Mouse (Mus musculus): ENCODE measurements around the gene Rtl6. TPM values are rescaled to one million over a fixed set of nuclear protein-coding genes. Genes with fewer than 3 reads are reported as not detected.

The Rtl6 gene
- polyA plus RNA-seq, 1 experiment from 2014 or later = 52.4 TPM

DNA sequence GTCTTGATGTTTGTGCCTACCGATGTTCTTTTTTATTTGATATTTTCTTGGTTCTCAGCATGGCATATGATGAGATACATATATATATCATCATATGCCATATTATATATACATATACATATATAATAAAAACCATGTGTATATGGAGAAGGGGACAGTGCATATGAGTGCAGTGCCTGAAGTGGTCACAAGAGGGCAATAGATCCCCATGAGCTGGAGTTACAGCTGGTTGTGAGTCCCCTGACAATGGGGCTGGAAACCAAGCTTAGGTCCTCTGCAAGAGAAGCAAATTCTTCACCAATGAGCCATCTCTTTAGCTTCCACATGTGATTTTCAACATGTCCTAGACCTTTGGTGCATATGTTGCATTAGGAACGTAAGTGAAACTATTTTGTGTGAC lies 21.7 kb downstream of the Rtl6 start:
- H3K27ac ChIP-seq (replicated peaks) = no peak overlapping the region
- WGBS = 89% methylated on average over 2 of the region's 2 CpGs
- peaks cover 11% of the 10 kb centered on the region; the same call in 1 of the 2 replicates for H3K4me1 ChIP-seq
- H3K4me2 ChIP-seq (replicated peaks) = no peak overlapping the region
- H3K36me3 ChIP-seq = no peaks in the 10 kb centered on the region
- H3K9ac ChIP-seq (replicated peaks) = no peak overlapping the region
- no peaks in the 10 kb centered on the region for H3K27me3 ChIP-seq
- 0 out of 2 replicates have a peak, but pooled peaks cover 10% of the 10 kb centered on the region for H3K9me3 ChIP-seq
- no peak overlapping the region for H3K4me3 ChIP-seq
- no peak for ATAC-seq (ENCODE audit: low FRiP score, low read depth)

DNA sequence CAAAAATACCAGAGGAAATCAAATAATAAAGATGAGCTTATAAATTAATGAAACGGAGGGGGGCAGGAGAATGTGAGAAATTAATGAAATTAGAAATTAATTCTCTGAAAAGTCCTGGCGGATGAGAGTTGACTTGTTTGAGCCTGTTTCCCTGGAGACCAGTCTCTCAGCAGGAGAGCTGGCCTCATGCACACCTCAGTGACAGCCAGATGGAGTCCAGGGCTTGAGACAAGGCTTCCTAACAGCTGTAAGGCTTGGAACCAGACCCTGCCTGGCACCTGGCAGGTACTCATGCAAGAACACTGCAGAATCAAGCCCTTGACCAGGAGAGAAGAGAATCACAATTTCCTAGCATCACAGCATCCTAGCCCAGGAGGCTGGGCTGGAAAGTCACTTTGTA lies 25.4 kb downstream of the Rtl6 start:
- H3K27me3 ChIP-seq = no peaks in the 10 kb centered on the region
- H3K9me3 ChIP-seq = 0 out of 2 replicates have a peak, but pooled peaks cover 10% of the 10 kb centered on the region
- H3K4me3 ChIP-seq = no peak overlapping the region
- no peak overlapping the region for H3K27ac ChIP-seq (replicated peaks)
- H3K4me1 ChIP-seq = peaks cover 20% of the 10 kb centered on the region; the same call in 1 of the 2 replicates
- no peak overlapping the region for H3K4me2 ChIP-seq (replicated peaks)
- WGBS = 55% methylated on average over 2 of the region's 2 CpGs
- H3K9ac ChIP-seq (replicated peaks) = no peak overlapping the region
- ATAC-seq (ENCODE audit: low FRiP score, low read depth) = no peak
- H3K36me3 ChIP-seq = no peaks in the 10 kb centered on the region

DNA sequence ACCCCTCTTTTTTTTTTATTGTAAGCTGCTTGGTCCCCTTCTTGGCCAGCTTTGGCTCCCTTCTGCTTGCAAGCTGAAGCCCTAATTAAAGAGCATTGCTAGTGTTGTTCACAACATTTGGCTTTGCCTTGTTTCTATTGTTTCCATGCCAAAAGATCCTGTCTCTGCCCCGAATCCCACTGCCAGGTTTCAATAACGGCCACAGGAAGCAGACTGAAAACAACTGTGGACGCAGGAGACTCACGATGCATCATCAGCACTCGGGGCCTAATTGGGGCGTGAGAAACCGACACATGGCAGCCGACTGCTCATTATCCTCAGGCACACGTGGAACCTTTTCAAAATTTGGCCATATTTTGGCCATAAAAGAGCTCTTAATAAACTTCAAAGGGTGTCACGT lies 26.1 kb downstream of the Rtl6 start:
- no peak overlapping the region for H3K4me2 ChIP-seq (replicated peaks)
- H3K4me1 ChIP-seq = peaks cover 27% of the 10 kb centered on the region
- no peak overlapping the region for H3K27ac ChIP-seq (replicated peaks)
- no peaks in the 10 kb centered on the region for H3K27me3 ChIP-seq
- no peak overlapping the region for H3K9ac ChIP-seq (replicated peaks)
- ATAC-seq (ENCODE audit: low FRiP score, low read depth) = no peak
- 0 out of 2 replicates have a peak, but pooled peaks cover 10% of the 10 kb centered on the region for H3K9me3 ChIP-seq
- H3K36me3 ChIP-seq = no peaks in the 10 kb centered on the region
- 56% methylated on average over 10 of the region's 10 CpGs for WGBS
- H3K4me3 ChIP-seq = no peak overlapping the region

GRCm38 (mm10) chr15:84526921-84527320 lies 30.7 kb downstream of the Rtl6 start:
- Histone ChIP-seq H3K9ac (replicated peaks) (no peak overlapping the region), H3K27ac (replicated peaks) (no peak overlapping the region), H3K9me3 (no peaks in the 10 kb centered on the region), H3K36me3 (no peaks in the 10 kb centered on the region), H3K4me2 (replicated peaks) (no peak overlapping the region), H3K27me3 (peaks cover 5% of the 10 kb centered on the region; the same call in 1 of the 2 replicates), H3K4me3 (no peak overlapping the region), H3K4me1 (peaks cover 29% of the 10 kb centered on the region)
- ATAC-seq (ENCODE audit: low FRiP score, low read depth) = 0 out of 2 replicates have a peak, but pooled peaks have one; percentile 38
- WGBS = 75% methylated on average over 14 of the region's 14 CpGs

DNA sequence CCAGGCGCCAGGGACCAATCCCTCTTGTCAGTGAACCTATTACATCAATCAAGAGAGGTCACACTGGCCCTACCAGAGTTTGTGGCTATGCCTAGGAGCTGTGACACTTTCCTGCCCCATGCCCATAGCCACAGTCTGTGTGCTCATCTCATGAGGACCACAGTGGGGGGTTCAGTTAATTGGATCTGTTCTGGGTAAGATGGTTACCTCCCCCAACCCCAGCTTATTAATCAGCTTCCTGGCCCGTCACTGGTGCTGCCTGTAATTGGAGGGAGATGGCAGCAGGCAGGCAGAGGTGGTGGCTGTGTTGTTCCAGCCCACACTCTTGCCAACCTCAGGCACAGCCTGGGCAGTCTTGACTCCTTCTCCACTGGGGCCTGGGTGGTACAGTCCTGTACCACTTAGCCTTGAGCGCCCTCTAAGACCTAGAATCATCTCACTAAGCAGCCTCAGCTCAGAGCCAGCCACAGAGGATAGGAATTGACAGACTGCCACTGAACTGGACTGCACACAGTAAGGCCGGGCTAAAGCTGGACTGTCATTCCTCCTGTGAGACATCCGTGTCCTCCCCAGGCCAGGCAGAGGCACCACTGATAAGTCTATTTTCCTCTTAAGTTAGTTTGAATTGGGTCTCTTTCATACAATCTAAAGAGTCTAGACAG lies 32.3 kb downstream of the Rtl6 start:
- no peaks in the 10 kb centered on the region for H3K36me3 ChIP-seq
- 0 out of 2 replicates have a peak, but pooled peaks have one; percentile 23 for ATAC-seq (ENCODE audit: low FRiP score, low read depth)
- H3K4me3 ChIP-seq = no peak overlapping the region
- peaks cover 24% of the 10 kb centered on the region for H3K4me1 ChIP-seq
- no peak overlapping the region for H3K4me2 ChIP-seq (replicated peaks)
- no peak overlapping the region for H3K9ac ChIP-seq (replicated peaks)
- peaks cover 5% of the 10 kb centered on the region; the same call in 1 of the 2 replicates for H3K27me3 ChIP-seq
- 53% methylated on average over 5 of the region's 5 CpGs for WGBS
- H3K9me3 ChIP-seq = no peaks in the 10 kb centered on the region
- no peak overlapping the region for H3K27ac ChIP-seq (replicated peaks)

- H3K27ac ChIP-seq (replicated peaks) = no peak overlapping the region
- H3K4me3 ChIP-seq = no peak overlapping the region
- H3K4me2 ChIP-seq (replicated peaks) = no peak overlapping the region
- WGBS = 90% methylated on average over 8 of the region's 8 CpGs
- no peak overlapping the region for H3K9ac ChIP-seq (replicated peaks)
- peaks cover 16% of the 10 kb centered on the region for H3K4me1 ChIP-seq
- H3K27me3 ChIP-seq = peaks cover 5% of the 10 kb centered on the region; the same call in 1 of the 2 replicates
- ATAC-seq (ENCODE audit: low FRiP score, low read depth) = no peak
- H3K36me3 ChIP-seq = no peaks in the 10 kb centered on the region
- H3K9me3 ChIP-seq = no peaks in the 10 kb centered on the region
These were observed 34.5 kb downstream of the Rtl6 start for GRCm38 (mm10) chr15:84522953-84523689.

DNA sequence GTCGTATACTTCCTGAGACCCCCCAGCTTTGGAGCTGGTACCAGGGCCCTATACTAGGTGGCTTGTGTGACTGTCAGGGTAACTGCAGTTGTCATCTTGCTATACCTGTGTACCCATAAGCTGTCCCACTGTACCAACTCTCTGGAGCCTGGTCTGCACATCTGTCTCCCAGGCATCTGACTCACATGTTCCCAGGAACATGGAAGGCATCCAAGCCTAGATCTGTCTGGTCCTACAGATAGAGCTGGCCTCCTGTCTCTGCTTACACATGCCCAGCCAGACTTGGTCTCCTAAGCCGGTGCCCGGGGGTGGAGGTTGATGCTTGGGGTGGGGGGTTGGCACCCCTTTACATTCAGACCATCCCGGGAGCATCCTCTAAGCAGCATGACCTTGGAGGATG lies 36.1 kb downstream of the Rtl6 start:
- Histone ChIP-seq H3K27ac (replicated peaks) (no peak overlapping the region), H3K4me3 (no peak overlapping the region), H3K9ac (replicated peaks) (no peak overlapping the region), H3K9me3 (no peaks in the 10 kb centered on the region), H3K4me2 (replicated peaks) (no peak overlapping the region), H3K4me1 (peaks cover 9% of the 10 kb centered on the region; the same call in 1 of the 2 replicates), H3K27me3 (peaks cover 14% of the 10 kb centered on the region; the same call in 1 of the 2 replicates), H3K36me3 (no peaks in the 10 kb centered on the region)
- ATAC-seq (ENCODE audit: low FRiP score, low read depth) = no peak
- WGBS = 79% methylated on average over 4 of the region's 4 CpGs

GRCm38 (mm10) chr15:84518540-84518939 lies 39.1 kb downstream of the Rtl6 start:
- H3K4me3 ChIP-seq = no peak overlapping the region
- 58% methylated on average over 8 of the region's 8 CpGs for WGBS
- no peak overlapping the region for H3K27ac ChIP-seq (replicated peaks)
- no peak overlapping the region for H3K9ac ChIP-seq (replicated peaks)
- no peaks in the 10 kb centered on the region for H3K36me3 ChIP-seq
- no peaks in the 10 kb centered on the region for H3K9me3 ChIP-seq
- peaks cover 10% of the 10 kb centered on the region; the same call in 1 of the 2 replicates for H3K27me3 ChIP-seq
- 0 out of 2 replicates have a peak, but pooled peaks cover 3% of the 10 kb centered on the region for H3K4me1 ChIP-seq
- no peak for ATAC-seq (ENCODE audit: low FRiP score, low read depth)
- no peak overlapping the region for H3K4me2 ChIP-seq (replicated peaks)

- Histone ChIP-seq H3K4me1 (peaks cover 42% of the 10 kb centered on the region), H3K9me3 (no peaks in the 10 kb centered on the region), H3K27me3 (peaks cover 22% of the 10 kb centered on the region), H3K4me3 (no peak overlapping the region), H3K9ac (replicated peaks) (no peak overlapping the region), H3K27ac (replicated peaks) (no peak overlapping the region), H3K36me3 (no peaks in the 10 kb centered on the region), H3K4me2 (replicated peaks) (no peak overlapping the region)
- ATAC-seq (ENCODE audit: low FRiP score, low read depth) = no peak
- 56% methylated on average over 5 of the region's 5 CpGs for WGBS
These were observed 44.9 kb downstream of the Rtl6 start for GRCm38 (mm10) chr15:84512626-84513296.

- Histone ChIP-seq H3K27ac (replicated peaks) (no peak overlapping the region), H3K4me1 (peaks cover 40% of the 10 kb centered on the region), H3K4me3 (no peak overlapping the region), H3K27me3 (peaks cover 15% of the 10 kb centered on the region), H3K36me3 (no peaks in the 10 kb centered on the region), H3K4me2 (replicated peaks) (no peak overlapping the region), H3K9me3 (no peaks in the 10 kb centered on the region), H3K9ac (replicated peaks) (no peak overlapping the region)
- ATAC-seq (ENCODE audit: low FRiP score, low read depth) = no peak
- WGBS = 73% methylated on average over 16 of the region's 16 CpGs
These were observed 47.6 kb downstream of the Rtl6 start for GRCm38 (mm10) chr15:84509981-84510380.

- no peak overlapping the region for H3K4me2 ChIP-seq (replicated peaks)
- no peaks in the 10 kb centered on the region for H3K9me3 ChIP-seq
- no peak overlapping the region for H3K4me3 ChIP-seq
- no peaks in the 10 kb centered on the region for H3K36me3 ChIP-seq
- H3K4me1 ChIP-seq = peaks cover 45% of the 10 kb centered on the region
- H3K27ac ChIP-seq (replicated peaks) = no peak overlapping the region
- H3K27me3 ChIP-seq = peaks cover 15% of the 10 kb centered on the region
- no peak for ATAC-seq (ENCODE audit: low FRiP score, low read depth)
- H3K9ac ChIP-seq (replicated peaks) = no peak overlapping the region
- WGBS = 74% methylated on average over 5 of the region's 5 CpGs
These were observed 48.5 kb downstream of the Rtl6 start for GRCm38 (mm10) chr15:84509161-84509560.

GRCm38 (mm10) chr15:84506026-84506425 lies 51.6 kb downstream of the Rtl6 start:
- WGBS = 87% methylated on average over 10 of the region's 10 CpGs
- Histone ChIP-seq H3K4me1 (peaks cover 31% of the 10 kb centered on the region), H3K9me3 (no peaks in the 10 kb centered on the region), H3K27me3 (peaks cover 17% of the 10 kb centered on the region), H3K4me3 (no peak overlapping the region), H3K36me3 (no peaks in the 10 kb centered on the region), H3K27ac (replicated peaks) (no peak overlapping the region), H3K9ac (replicated peaks) (no peak overlapping the region), H3K4me2 (replicated peaks) (no peak overlapping the region)
- no peak for ATAC-seq (ENCODE audit: low FRiP score, low read depth)

All from midbrain, embryonic 12.5 days (tissue).